Mouse (Mus musculus) B cell, adult 62 days (primary cell): ENCODE measurements around the gene 4833423E24Rik. TPM values are rescaled to one million over a fixed set of nuclear protein-coding genes. Genes with fewer than 3 reads are reported as not detected.

ENCODE experiments used
- total RNA-seq: library from RNA; stranded (reverse); gene quantifications from 4 replicates; pipeline ENCODE4 v1.2.4, GENCODE M21; 2023

Gene 4833423E24Rik
- not detected in 4 replicates for total RNA-seq

GRCm38 (mm10) chr2:85518879-85519278 is at the start of gene 4833423E24Rik:
Gene 4833423E24Rik (minus strand): TSS chr2:85519024.

GRCm38 (mm10) chr2:85443539-85443938 is 75.3 kb downstream of the 4833423E24Rik start, which contains the start of gene Olfr995:
Gene Olfr995 (minus strand): TSS chr2:85443639.

GRCm38 (mm10) chr2:85436351-85436750 is 82.5 kb downstream of the 4833423E24Rik start, which contains the start of gene Olfr994:
Gene Olfr994 (minus strand): TSS chr2:85436451.

Other genes starting within 250 kb of the 4833423E24Rik start
- not detected in 4 replicates for gene Olfr987, start 179.7 kb downstream of the 4833423E24Rik start, total RNA-seq
- gene Olfr988, start 155.8 kb downstream of the 4833423E24Rik start, total RNA-seq: not detected in 4 replicates
- not detected in 4 replicates for gene Olfr992, start 109.6 kb downstream of the 4833423E24Rik start, total RNA-seq
- gene Olfr993, start 104.1 kb downstream of the 4833423E24Rik start, total RNA-seq: not detected in 4 replicates
- not detected in 4 replicates for gene Olfr994, start 82.6 kb downstream of the 4833423E24Rik start, total RNA-seq
- not detected in 4 replicates for gene Olfr995, start 75.4 kb downstream of the 4833423E24Rik start, total RNA-seq
- not detected in 4 replicates for gene Olfr996, start 60.2 kb upstream of the 4833423E24Rik start, total RNA-seq
- gene Olfr998, start 69.9 kb upstream of the 4833423E24Rik start, total RNA-seq: not detected in 4 replicates
- not detected in 4 replicates for gene Olfr1000, start 92.9 kb upstream of the 4833423E24Rik start, total RNA-seq
- gene Olfr1002, start 131.7 kb upstream of the 4833423E24Rik start, total RNA-seq: not detected in 4 replicates
- not detected in 4 replicates for gene Olfr154, start 145.4 kb upstream of the 4833423E24Rik start, total RNA-seq
- gene Olfr1006, start 159.7 kb upstream of the 4833423E24Rik start, total RNA-seq: not detected in 4 replicates
- gene Olfr1008, start 170.4 kb upstream of the 4833423E24Rik start, total RNA-seq: not detected in 4 replicates
- gene Olfr1009, start 196.4 kb upstream of the 4833423E24Rik start, total RNA-seq: not detected in 4 replicates
- not detected in 4 replicates for gene Olfr1012, start 243.7 kb upstream of the 4833423E24Rik start, total RNA-seq
- gene Olfr1013, start 248.1 kb upstream of the 4833423E24Rik start, total RNA-seq: not detected in 4 replicates